Mouse (Mus musculus) midbrain, embryonic 10.5 days (tissue): ENCODE measurements at regions not wholly inside any gene's neighbourhood (a gene's known extent, or its start where the extent isn't known, plus 50 kb on each side); places are given as distances from the start of the nearest gene placed in this dataset.

Experiments
- DNase-seq: peaks from one replicate; pipeline ENCODE4 v3.0.0-alpha.2; 2017; ENCODE audit warnings: low spot score
- H3K27ac ChIP-seq: fragments of 300-500 bp; sonication (generic); replicated peaks from 2 replicates; pipeline ENCODE4 v1.5.1; 2016; ENCODE audit warnings: mild to moderate bottlenecking
- H3K27me3 ChIP-seq: fragments of 300-500 bp; sonication (generic); 2 replicates; pipeline ENCODE4 v1.6.1; 2016; ENCODE audit warnings: low read depth, mild to moderate bottlenecking; ENCODE audit not compliant: poor library complexity, severe bottlenecking
- H3K36me3 ChIP-seq: fragments of 300-500 bp; sonication (generic); 2 replicates; pipeline ENCODE4 v1.6.1; 2016; ENCODE audit warnings: mild to moderate bottlenecking, moderate library complexity
- H3K4me1 ChIP-seq: fragments of 300-500 bp; sonication (generic); 2 replicates; pipeline ENCODE4 v1.6.1; 2016
- H3K4me3 ChIP-seq: fragments of 300-500 bp; sonication (generic); 2 replicates; pipeline ENCODE4 v1.5.1; 2016; ENCODE audit warnings: mild to moderate bottlenecking, moderate library complexity
- H3K9me3 ChIP-seq: fragments of 300-500 bp; sonication (generic); replicated peaks from 2 replicates; pipeline ENCODE4 v1.6.1; 2016; ENCODE audit warnings: mild to moderate bottlenecking
- WGBS: fragments of 180-500 bp; shearing (Covaris S2); methylation state at CpG from one replicate; pipeline ENCODE4 v1.1.7; 2016; 5-methylcytosine and 5-hydroxymethylcytosine counted together

GRCm38 (mm10) chr16:70244963-70245362 is 68.8 kb upstream of the Gbe1 start:
- Histone ChIP-seq H3K27ac (no peak overlapping the region), H3K4me3 (no peak overlapping the region), H3K9me3 (no peaks in the 10 kb centered on the region), H3K36me3 (no peaks in the 10 kb centered on the region), H3K27me3 (no peaks in the 10 kb centered on the region), H3K4me1 (peaks cover 2% of the 10 kb centered on the region)
- WGBS: 87% methylated on average over 2 of the region's 2 CpGs
- DNase-seq: no peak

GRCm38 (mm10) chr16:70259364-70259763 is 54.4 kb upstream of the Gbe1 start:
- 83% methylated on average over 1 of the region's 1 CpGs for WGBS
- DNase-seq: no peak
- H3K36me3 ChIP-seq: no peaks in the 10 kb centered on the region

GRCm38 (mm10) chr16:70260151-70260550 is 53.6 kb upstream of the Gbe1 start:
- no peak for DNase-seq
- Histone ChIP-seq H3K27me3 (no peaks in the 10 kb centered on the region), H3K27ac (no peak overlapping the region), H3K9me3 (no peaks in the 10 kb centered on the region), H3K4me3 (no peak overlapping the region), H3K36me3 (no peaks in the 10 kb centered on the region), H3K4me1 (no peaks in the 10 kb centered on the region)
- WGBS: 79% methylated on average over 1 of the region's 1 CpGs

More at GRCm38 (mm10) chr16:70259364-70259763, 54.4 kb upstream of the Gbe1 start:
- no peak overlapping the region for H3K27ac ChIP-seq
- no peaks in the 10 kb centered on the region for H3K27me3 ChIP-seq
- H3K4me3 ChIP-seq: no peak overlapping the region
- H3K9me3 ChIP-seq: no peaks in the 10 kb centered on the region
- H3K4me1 ChIP-seq: no peaks in the 10 kb centered on the region
